Mouse (Mus musculus) embryonic facial prominence, embryonic 13.5 days (tissue): Measurements from ENCODE around the gene Cldn34b2. TPM values are rescaled to one million over a fixed set of nuclear protein-coding genes. Genes with fewer than 3 reads are reported as not detected.
"Not testable (repeated sequence)": the region's sequence is repeated elsewhere in the genome, so short reads cannot be mapped to it uniquely, and the experiment has no call there.

Source experiments
- ATAC-seq: fragments of 200-750 bp; cut with Nextera tagmentation; 2 replicates; pipeline ENCODE4 v1.8.0; 2017; ENCODE audit warnings: low read depth; ENCODE audit not compliant: insufficient number of reproducible peaks, insufficient read depth, low FRiP score, low TSS enrichment
- H3K27ac ChIP-seq: fragments of 300-500 bp; sonication (generic); 2 replicates; pipeline ENCODE4 v1.5.1; 2015; ENCODE audit warnings: moderate library complexity, mild to moderate bottlenecking, inconsistent platforms
- H3K27me3 ChIP-seq: fragments of 300-500 bp; sonication (generic); 2 replicates; pipeline ENCODE4 v1.6.1; 2015; ENCODE audit warnings: mild to moderate bottlenecking, inconsistent platforms
- H3K36me3 ChIP-seq: fragments of 300-500 bp; sonication (generic); 2 replicates; pipeline ENCODE4 v1.6.1; 2015; ENCODE audit warnings: mild to moderate bottlenecking, inconsistent platforms
- H3K4me1 ChIP-seq: fragments of 300-500 bp; sonication (generic); 2 replicates; pipeline ENCODE4 v1.6.1; 2015; ENCODE audit warnings: inconsistent platforms
- H3K4me2 ChIP-seq: fragments of 300-500 bp; sonication (generic); 2 replicates; pipeline ENCODE4 v1.6.1; 2015; ENCODE audit warnings: moderate library complexity, mild to moderate bottlenecking, inconsistent platforms
- H3K4me3 ChIP-seq: fragments of 300-500 bp; sonication (generic); 2 replicates; pipeline ENCODE4 v1.5.1; 2015; ENCODE audit warnings: mild to moderate bottlenecking, inconsistent platforms
- H3K9ac ChIP-seq: fragments of 300-500 bp; sonication (generic); 2 replicates; pipeline ENCODE4 v1.6.1; 2015; ENCODE audit warnings: mild to moderate bottlenecking, inconsistent platforms
- H3K9me3 ChIP-seq: fragments of 300-500 bp; sonication (generic); 2 replicates; pipeline ENCODE4 v1.6.1; 2016; ENCODE audit warnings: inconsistent platforms
- WGBS: fragments of 180-500 bp; shearing (Covaris S2); methylation state at CpG from one replicate; pipeline ENCODE4 v1.1.7; 2015; ENCODE audit warnings: mixed read lengths; 5-methylcytosine and 5-hydroxymethylcytosine counted together
- polyA plus RNA-seq: library from polyadenylated mRNA; unstranded; fragments of >200 nt; fragmentation: Nextera tagmentation; extraction: Ambion mirVana; gene quantifications from 2 replicates; pipeline ENCODE4 v1.2.1, GENCODE M21; 2015

The Cldn34b2 gene
- polyA plus RNA-seq, 1 experiment from 2014 or later: not detected

GRCm38 (mm10) chrX:155093566-155093965 is 34.6 kb downstream of the Cldn34b2 start, which contains the start of gene Magea2:
TSS of gene Magea2 (minus strand) at chrX:155093666.
- not testable (repeated sequence) for H3K4me1 ChIP-seq, H3K36me3 ChIP-seq, H3K4me2 ChIP-seq, H3K27ac ChIP-seq, ATAC-seq, H3K9me3 ChIP-seq, H3K4me3 ChIP-seq, H3K27me3 ChIP-seq, H3K9ac ChIP-seq
- 64% methylated on average over 4 of the region's 4 CpGs for WGBS

GRCm38 (mm10) chrX:155089693-155090092 is 38.5 kb downstream of the Cldn34b2 start, which contains the start of gene Magea1:
TSS of gene Magea1 (minus strand) at chrX:155089793.
- H3K27me3 ChIP-seq, H3K9me3 ChIP-seq, ATAC-seq, H3K4me1 ChIP-seq, H3K9ac ChIP-seq, H3K4me3 ChIP-seq, H3K4me2 ChIP-seq, H3K36me3 ChIP-seq, H3K27ac ChIP-seq: not testable (repeated sequence)
- WGBS: 83% methylated on average over 1 of the region's 2 CpGs

Other genes with a start within 250 kb of the Cldn34b2 start
- gene Cldn34b1, start 238.1 kb downstream of the Cldn34b2 start, polyA plus RNA-seq: not detected in 2 replicates
- not detected in 2 replicates for gene Magea6, start 192.4 kb downstream of the Cldn34b2 start, polyA plus RNA-seq
- not detected in 2 replicates for gene Magea3, start 178.9 kb downstream of the Cldn34b2 start, polyA plus RNA-seq
- not detected in 2 replicates for gene Magea8, start 132.6 kb downstream of the Cldn34b2 start, polyA plus RNA-seq
- not detected in 2 replicates for gene Magea5, start 65.3 kb downstream of the Cldn34b2 start, polyA plus RNA-seq
- gene Magea1, start 38.6 kb downstream of the Cldn34b2 start, polyA plus RNA-seq: not detected in 2 replicates
- gene Magea2, start 34.7 kb downstream of the Cldn34b2 start, polyA plus RNA-seq: not detected in 2 replicates
- 114 and 147 TPM in 2 replicates for gene Sat1, start 88.0 kb upstream of the Cldn34b2 start, polyA plus RNA-seq
- 35.4 and 38.3 TPM in 2 replicates for gene Acot9, start 134.0 kb upstream of the Cldn34b2 start, polyA plus RNA-seq
- gene Prdx4, start 212.3 kb upstream of the Cldn34b2 start, polyA plus RNA-seq: 231 and 258 TPM in 2 replicates